ENCODE assay signal across 10 mouse cellular contexts in genomic region chr6:48568036-48568984, GRCm38 (mm10). TPM values are rescaled to one million over a fixed set of nuclear protein-coding genes. Genes with fewer than 3 reads are reported as not detected.
DNase-seq lines count a peak whose midpoint lies in the region; ATAC-seq and TF ChIP-seq lines count a peak whose summit lies in the region.
"Had no signal": no experiment of that assay in that cellular context is flagged by ENCODE, and none has a peak within 500 bp of the region (broad histone marks: within the 10 kb centered on the region; RNA-seq: fewer than 3 reads in every experiment).

No protein-coding gene starts in this region.

- no peaks in the 10 kb centered on the region for H3K9me3 ChIP-seq in heart, postnatal 0 days (replicated peaks; ENCODE audit: control insufficient read depth, low read length)

- no peak for TF ChIP-seq CTCF in heart, postnatal 0 days (IDR thresholded peaks at IDR 0.05; ENCODE audit: low read depth)

- ATAC-seq in heart, postnatal 0 days (ENCODE audit: insufficient read depth, low read depth): peak; percentile 75

- peak overlapping the region; percentile 22; the same call in 1 of the 2 replicates for H3K9ac ChIP-seq in heart, postnatal 0 days (replicated peaks; ENCODE audit: low read depth, low read length)

- H3K4me3 ChIP-seq in heart, postnatal 0 days (ENCODE audit: low read depth, low read length): peak overlapping the region; percentile 18

- H3K27me3 ChIP-seq in heart, postnatal 0 days (ENCODE audit: control insufficient read depth, insufficient read depth, low read length): no peaks in the 10 kb centered on the region

- no peak for TF ChIP-seq EP300 in heart, postnatal 0 days (IDR thresholded peaks at IDR 0.05; ENCODE audit: low read depth)

- H3K4me2 ChIP-seq in heart, postnatal 0 days (ENCODE audit: low read depth, low read length): peak overlapping the region; percentile 59

- H3K27ac ChIP-seq in heart, postnatal 0 days (ENCODE audit: low read depth): peak overlapping the region; percentile 67

- WGBS in heart, postnatal 0 days: 16% methylated on average over 21 of the region's 21 CpGs

- peaks cover 26% of the 10 kb centered on the region for H3K4me1 ChIP-seq in heart, postnatal 0 days (ENCODE audit: control insufficient read depth, insufficient read depth)

- DNase-seq in ovary, postnatal 36 days (ENCODE audit: low spot score): peak; percentile 68
- no peak for DNase-seq in ovary, postnatal 10 days (ENCODE audit: low spot score)
- DNase-seq in cerebellum, postnatal 14 days: peak; percentile 61 to 68
- peak; percentile 83 for DNase-seq in heart, postnatal 0 days (ENCODE audit: low spot score)
- peak; percentile 63 to 77 for DNase-seq in kidney, postnatal 4 days
- DNase-seq in testis, postnatal 14 days (ENCODE audit: low spot score): peak; percentile 44
- no peak for DNase-seq in embryo, embryonic 11 days
- DNase-seq in thymus, postnatal 36 days: no peak

- H3K36me3 ChIP-seq in heart, postnatal 0 days (replicated peaks; ENCODE audit: control insufficient read depth, insufficient read depth, low read length): no peaks in the 10 kb centered on the region

RNA-seq across cellular contexts. Expression of gene Rarres2, which starts 4.3 kb away (rescaled TPM):
- 56.8 and 72.8 TPM in 2 replicates for total RNA-seq in heart, postnatal 0 days (2014; rRNA removed; ENCODE audit: low replicate concordance)
- polyA plus RNA-seq in heart, postnatal 0 days (2015; fragmentation: Nextera tagmentation; extraction: Ambion mirVana): 65.7 and 71.8 TPM in 2 replicates

RNA-seq across cellular contexts. Expression of gene Lrrc61, which starts 13.7 kb away (rescaled TPM):
- 3.9 and 7.6 TPM in 2 replicates for total RNA-seq in heart, postnatal 0 days (2014; rRNA removed; ENCODE audit: low replicate concordance)
- polyA plus RNA-seq in heart, postnatal 0 days (2015; fragmentation: Nextera tagmentation; extraction: Ambion mirVana): 3.8 and 5.8 TPM in 2 replicates

RNA-seq across cellular contexts. Expression of gene Gm45021, which starts 21.1 kb away (rescaled TPM):
- not detected in 2 replicates for total RNA-seq in heart, postnatal 0 days (2014; rRNA removed; ENCODE audit: low replicate concordance)
- not detected in 2 replicates for polyA plus RNA-seq in heart, postnatal 0 days (2015; fragmentation: Nextera tagmentation; extraction: Ambion mirVana)
- polyA plus RNA-seq: gonadal fat pad, adult 2 months; neural tube, embryonic 11.5 days had no signal

RNA-seq across cellular contexts. Expression of gene Repin1, which starts 25.4 kb away (rescaled TPM):
- 49.7 and 50.3 TPM in 2 replicates for total RNA-seq in heart, postnatal 0 days (2014; rRNA removed; ENCODE audit: low replicate concordance)
- polyA plus RNA-seq in heart, postnatal 0 days (2015; fragmentation: Nextera tagmentation; extraction: Ambion mirVana): 16.6 and 17.5 TPM in 2 replicates

RNA-seq across cellular contexts. Expression of gene Gm44965, which starts 25.4 kb away (rescaled TPM):
- total RNA-seq in heart, postnatal 0 days (2014; rRNA removed; ENCODE audit: low replicate concordance): not detected in 2 replicates
- not detected in 2 replicates for polyA plus RNA-seq in heart, postnatal 0 days (2015; fragmentation: Nextera tagmentation; extraction: Ambion mirVana)
- polyA plus RNA-seq: gonadal fat pad, adult 2 months; neural tube, embryonic 11.5 days had no signal

Comparison
In these comparisons a context has a peak if more than half of its experiments do, and no peak if none do; other contexts are left out.
1. DNase-seq: peak in ovary, postnatal 36 days (single experiment), cerebellum, postnatal 14 days (2 of 2), heart, postnatal 0 days (single experiment), kidney, postnatal 4 days (2 of 2) and testis, postnatal 14 days (single experiment); none in ovary, postnatal 10 days (single experiment), embryo, embryonic 11 days (single experiment) and thymus, postnatal 36 days (0 of 2).